Mouse (Mus musculus) layer of hippocampus, postnatal 14 days (tissue): ENCODE measurements at regions not wholly inside any gene's neighbourhood (a gene's known extent, or its start where the extent isn't known, plus 50 kb on each side); places are given as distances from the start of the nearest gene placed in this dataset.

Experiments
- DNase-seq, 2 experiments: peaks; one replicate each; pipeline ENCODE4 v3.0.0; 2021 to 2022; ENCODE audit warnings: low spot score in 2 of 2, mixed read lengths in 1 of 2

- no peak for DNase-seq
These were observed 453.7 kb upstream of the Cntn6 start for GRCm38 (mm10) chr6:104038853-104039252.

GRCm38 (mm10) chr6:104040450-104040849 lies 452.1 kb upstream of the Cntn6 start:
- no peak for DNase-seq

DNA sequence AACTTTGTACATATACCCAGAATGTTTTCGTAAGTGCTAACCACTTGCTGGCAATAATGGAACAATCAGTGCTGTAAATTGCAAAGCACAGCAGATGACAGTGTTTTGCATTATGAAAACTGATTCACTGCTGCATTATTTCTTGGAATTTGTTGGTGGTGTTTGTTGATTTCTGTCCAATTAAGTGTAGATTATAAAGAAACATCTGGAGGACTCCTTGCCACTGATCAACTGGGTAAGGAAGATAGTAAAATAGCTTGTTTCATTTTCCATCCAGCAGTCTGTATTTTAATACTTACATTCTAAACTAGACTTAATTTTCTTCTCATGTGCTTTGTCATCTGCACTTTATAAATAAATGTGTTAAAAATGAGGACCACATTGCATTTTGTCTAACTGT lies 436.6 kb upstream of the Cntn6 start:
- DNase-seq, result no peak

- DNase-seq, result no peak
These were observed 430.8 kb upstream of the Cntn6 start for GRCm38 (mm10) chr6:104061692-104062263.

DNA sequence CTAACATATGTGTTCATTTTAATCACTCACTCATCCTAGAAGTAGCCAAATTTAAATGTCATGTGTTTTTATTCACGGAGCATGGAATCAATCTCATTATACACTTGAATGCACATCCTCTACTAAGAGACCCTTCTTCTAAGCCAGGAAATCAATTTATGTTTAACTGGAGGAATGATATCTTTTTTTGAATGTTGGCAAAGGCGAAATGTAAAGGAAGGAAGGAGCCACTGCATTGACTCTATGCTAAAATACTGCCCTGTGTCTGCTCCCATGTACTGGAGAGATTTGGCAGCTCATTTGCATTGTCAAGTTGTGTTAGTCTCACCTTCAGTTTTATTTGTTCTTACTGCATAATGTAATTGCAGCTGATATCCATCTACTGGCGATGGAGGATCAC lies 412.0 kb upstream of the Cntn6 start:
- no peak for DNase-seq

DNA sequence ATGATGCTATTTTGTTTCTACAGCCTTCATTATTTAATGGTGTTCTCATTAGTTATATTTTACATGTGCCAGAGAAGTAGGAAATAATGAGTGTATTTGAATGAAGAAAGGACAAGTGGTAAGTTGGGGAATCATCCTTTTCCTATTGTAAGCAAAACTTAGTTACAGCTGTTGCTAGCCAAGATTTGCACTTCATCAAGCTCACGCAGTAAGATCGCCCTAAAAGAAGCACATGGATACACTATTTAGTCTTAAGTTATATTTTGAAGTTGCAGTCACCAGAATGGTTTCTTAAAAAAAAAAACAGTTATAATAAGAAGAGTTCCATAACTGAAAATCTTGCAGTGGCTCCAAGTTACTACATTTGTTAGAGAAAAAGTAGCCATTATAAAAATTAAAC lies 410.3 kb upstream of the Cntn6 start:
- DNase-seq, result no peak

- DNase-seq, result peak in 1 of 2 experiments; percentile 55
These were observed 384.2 kb upstream of the Cntn6 start for GRCm38 (mm10) chr6:104108386-104108785.
